Mouse (Mus musculus): Measurements from ENCODE around the gene Glp2r. TPM values are rescaled to one million over a fixed set of nuclear protein-coding genes. Genes with fewer than 3 reads are reported as not detected.

Gene Glp2r
- polyA plus RNA-seq (2015; fragmentation: Nextera tagmentation; extraction: Ambion mirVana) = 0.05 and 0.12 TPM in 2 replicates

DNA sequence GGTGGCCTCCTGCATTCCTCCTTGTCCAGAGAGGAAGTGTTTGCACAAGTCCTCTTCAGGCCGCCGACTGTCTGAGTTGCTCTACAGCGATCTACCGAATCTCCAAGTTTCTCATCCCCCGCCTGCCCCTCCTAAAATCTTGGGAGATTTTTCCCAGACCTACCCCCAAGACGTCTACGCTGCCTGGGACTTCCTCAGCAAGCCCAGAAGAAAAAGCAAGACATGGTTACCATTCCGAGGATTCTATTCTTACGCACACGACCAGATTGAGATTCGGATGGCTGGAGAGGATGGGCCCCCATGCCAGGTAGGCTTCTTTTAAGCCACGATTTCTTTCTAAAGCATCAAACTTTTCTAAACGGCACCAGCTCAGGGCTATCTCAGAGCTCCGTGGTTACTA lies at the start of gene Glp2r:
TSS of gene Glp2r (minus strand) at position 101 of the 400 bp plus-strand sequence.

DNA sequence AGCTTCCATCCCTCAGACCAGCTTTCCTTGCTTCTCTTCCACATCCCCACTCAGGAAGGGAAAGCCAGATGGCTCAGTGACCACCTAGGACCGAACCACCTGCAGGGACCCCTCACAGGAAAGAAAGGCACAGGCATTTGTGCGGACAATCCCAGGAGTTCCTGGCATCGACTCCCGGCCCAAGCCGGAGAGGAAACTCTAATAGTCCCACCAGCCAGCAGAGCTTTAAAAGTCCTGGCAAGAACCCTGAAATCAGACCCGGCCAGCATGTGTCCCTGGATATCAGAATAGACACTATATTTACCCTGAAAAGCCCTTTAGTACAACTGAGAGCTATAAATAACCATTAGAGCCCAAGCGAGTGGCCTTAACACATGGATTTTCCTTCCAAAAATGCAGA lies 27.0 kb upstream of the Glp2r start, which contains the start of gene Dhrs7c:
TSS of gene Dhrs7c (plus strand) at position 257 of the 400 bp plus-strand sequence.

DNA sequence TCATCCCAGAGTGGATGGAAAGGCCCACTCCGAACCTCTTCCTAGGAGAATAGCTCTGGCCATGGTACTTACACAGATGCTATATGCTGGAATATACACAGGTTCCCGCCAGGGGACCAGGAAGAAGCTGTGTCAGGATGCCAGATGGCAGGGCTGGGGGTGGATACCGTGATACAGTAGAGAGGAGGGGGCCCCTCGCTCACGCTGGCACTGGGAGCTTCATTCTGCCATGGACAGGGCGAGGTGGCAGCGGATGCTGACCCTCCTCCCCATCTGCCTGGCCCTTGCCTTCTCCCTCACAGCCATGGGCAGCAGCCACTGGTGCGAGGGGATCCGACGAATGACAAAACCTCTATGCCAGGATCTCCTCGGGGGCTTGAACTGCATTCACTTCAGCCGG lies 3.4 kb upstream of the Glp2r start, which contains the start of gene Gsg1l2:
TSS of gene Gsg1l2 (plus strand) at position 230 of the 400 bp plus-strand sequence.

DNA sequence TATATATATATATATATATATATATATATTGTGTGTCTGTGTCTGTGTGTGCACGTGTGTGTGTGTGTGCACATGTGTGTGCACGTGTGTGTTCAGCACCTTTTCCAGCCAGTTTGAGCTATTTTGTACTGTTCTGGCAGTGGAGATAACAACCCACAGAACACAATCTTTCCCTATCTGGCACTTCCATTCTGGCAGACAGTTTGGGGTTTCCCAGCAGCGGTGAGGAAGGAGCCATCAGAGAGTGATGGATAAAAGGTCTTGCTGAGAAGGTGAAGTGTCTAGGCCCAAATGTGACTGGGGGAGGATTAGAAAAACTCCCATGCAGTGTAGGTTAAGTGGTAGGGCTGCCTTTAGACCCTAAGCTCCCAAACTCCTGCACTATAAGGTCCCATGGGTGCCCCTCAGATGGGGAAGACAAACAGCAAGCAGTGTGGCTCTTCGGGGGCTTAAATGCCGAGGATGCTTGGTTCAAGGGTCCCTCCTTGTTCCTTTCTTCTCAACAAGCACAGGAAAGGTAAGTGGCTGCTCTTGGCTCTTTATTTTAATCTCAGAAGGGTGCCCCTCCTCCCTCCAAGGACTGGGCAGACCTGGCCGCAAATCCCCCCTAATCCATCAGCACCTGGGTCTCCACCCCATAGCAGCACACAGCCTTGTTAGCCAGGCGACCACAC lies 76.1 kb downstream of the Glp2r start, which contains the start of gene Rcvrn:
TSS of gene Rcvrn (plus strand) at position 624 of the 674 bp plus-strand sequence.

Other genes with a start within 250 kb of the Glp2r start
- gene Rcvrn, start 75.8 kb downstream of the Glp2r start, polyA plus RNA-seq (2015; fragmentation: Nextera tagmentation; extraction: Ambion mirVana) = not detected in 2 replicates
- not detected in 2 replicates for gene Gsg1l2, start 3.5 kb upstream of the Glp2r start, polyA plus RNA-seq (2015; fragmentation: Nextera tagmentation; extraction: Ambion mirVana)
- 0.32 and 0.65 TPM in 2 replicates for gene Dhrs7c, start 27.0 kb upstream of the Glp2r start, polyA plus RNA-seq (2015; fragmentation: Nextera tagmentation; extraction: Ambion mirVana)
- 0.41 and 0.72 TPM in 2 replicates for gene Usp43, start 151.0 kb upstream of the Glp2r start, polyA plus RNA-seq (2015; fragmentation: Nextera tagmentation; extraction: Ambion mirVana)
- gene Cfap52, start 194.5 kb upstream of the Glp2r start, polyA plus RNA-seq (2015; fragmentation: Nextera tagmentation; extraction: Ambion mirVana) = not detected in 2 replicates
- 69.6 and 81.9 TPM in 2 replicates for gene Stx8, start 195.0 kb upstream of the Glp2r start, polyA plus RNA-seq (2015; fragmentation: Nextera tagmentation; extraction: Ambion mirVana)